In genomic region chrX:56734436-56734835, GRCm38 (mm10) we compare ENCODE assay signal across 14 mouse cellular contexts. TPM values are rescaled to one million over a fixed set of nuclear protein-coding genes. Genes with fewer than 3 reads are reported as not detected.
DNase-seq lines count a peak whose midpoint lies in the region; ATAC-seq and TF ChIP-seq lines count a peak whose summit lies in the region.
"Had no signal": no experiment of that assay in that cellular context is flagged by ENCODE, and none has a peak within 500 bp of the region (broad histone marks: within the 10 kb centered on the region; RNA-seq: fewer than 3 reads in every experiment).

No protein-coding gene starts in this region.

- peak overlapping the region; percentile 49 for H3K4me2 ChIP-seq in heart, embryonic 13.5 days
- no peak overlapping the region for H3K4me2 ChIP-seq in stomach, postnatal 0 days (replicated peaks; ENCODE audit: low read depth)
- H3K4me2 ChIP-seq: embryonic facial prominence, embryonic 13.5 days; liver, embryonic 11.5 days had no signal

- no peak for TF ChIP-seq CTCF in stomach, postnatal 0 days (IDR thresholded peaks at IDR 0.05; ENCODE audit: low read depth)

- ATAC-seq in heart, embryonic 13.5 days (ENCODE audit: extremely low read depth, insufficient number of reproducible peaks, low FRiP score, low TSS enrichment) = no peak
- no peak for ATAC-seq in stomach, postnatal 0 days (ENCODE audit: low FRiP score, low TSS enrichment)
- ATAC-seq: forebrain, embryonic 14.5 days had no signal

- no peak for TF ChIP-seq EP300 in stomach, postnatal 0 days (optimal IDR thresholded peaks at IDR 0.05)

- H3K27ac ChIP-seq in heart, embryonic 13.5 days (replicated peaks) = 0 out of 2 replicates have a peak overlapping the region, but pooled peaks have one; percentile 32
- no peak overlapping the region for H3K27ac ChIP-seq in stomach, postnatal 0 days (replicated peaks)
- H3K27ac ChIP-seq: embryonic facial prominence, embryonic 13.5 days; layer of hippocampus, adult 2 months had no signal

- 0 out of 2 replicates have a peak, but pooled peaks cover 2% of the 10 kb centered on the region for H3K36me3 ChIP-seq in heart, embryonic 13.5 days
- no peaks in the 10 kb centered on the region for H3K36me3 ChIP-seq in stomach, postnatal 0 days (ENCODE audit: control insufficient read depth, insufficient read depth, low read length)
- H3K36me3 ChIP-seq: embryonic facial prominence, embryonic 13.5 days had no signal

- DNase-seq in heart, postnatal 25 days (ENCODE audit: low spot score) = no peak
- peak; percentile 16 to 43 for DNase-seq in kidney, postnatal 36 days
- DNase-seq in kidney, postnatal 4 days = no peak
- peak; percentile 29 for DNase-seq in ovary, adult 18-20 months (ENCODE audit: low spot score)
- DNase-seq in ovary, postnatal 10 days (ENCODE audit: low spot score) = no peak
- no peak for DNase-seq in stomach, postnatal 0 days (ENCODE audit: low spot score)
- DNase-seq: cerebellum, adult 9-11 months; spleen, adult 18-20 months had no signal

- intact Hi-C loops in heart, postnatal 25 days (cut with DNase I) = loop anchor here (5.0 kb wide), 1 partner anchor 82 kb away; no protein-coding TSS in a partner anchor

- no peaks in the 10 kb centered on the region for H3K9me3 ChIP-seq in heart, embryonic 13.5 days
- H3K9me3 ChIP-seq in stomach, postnatal 0 days (ENCODE audit: control insufficient read depth, low read length) = no peaks in the 10 kb centered on the region
- H3K9me3 ChIP-seq: embryonic facial prominence, embryonic 13.5 days had no signal

- WGBS in heart, embryonic 13.5 days = 13% methylated on average over 5 of the region's 5 CpGs
- WGBS in stomach, postnatal 0 days = 38% methylated on average over 5 of the region's 5 CpGs

- peaks cover 38% of the 10 kb centered on the region for H3K4me1 ChIP-seq in heart, embryonic 13.5 days
- no peaks in the 10 kb centered on the region for H3K4me1 ChIP-seq in stomach, postnatal 0 days (replicated peaks; ENCODE audit: control insufficient read depth, insufficient read depth)
- H3K4me1 ChIP-seq: embryonic facial prominence, embryonic 13.5 days had no signal

- no peaks in the 10 kb centered on the region; the same call in 1 of the 2 replicates for H3K27me3 ChIP-seq in heart, embryonic 13.5 days (replicated peaks)
- no peaks in the 10 kb centered on the region for H3K27me3 ChIP-seq in stomach, postnatal 0 days (ENCODE audit: control insufficient read depth, insufficient read depth, low read length)
- H3K27me3 ChIP-seq: CH12.LX; embryonic facial prominence, embryonic 13.5 days had no signal

- H3K4me3 ChIP-seq in heart, embryonic 13.5 days = peak overlapping the region; percentile 11
- H3K4me3 ChIP-seq in stomach, postnatal 0 days (ENCODE audit: low read depth, low read length) = no peak overlapping the region
- H3K4me3 ChIP-seq: embryonic facial prominence, embryonic 13.5 days; layer of hippocampus, adult 2 months had no signal

- no peak overlapping the region for H3K9ac ChIP-seq in heart, embryonic 13.5 days
- no peak overlapping the region for H3K9ac ChIP-seq in stomach, postnatal 0 days (ENCODE audit: low read length)
- H3K9ac ChIP-seq: embryonic facial prominence, embryonic 13.5 days had no signal

RNA-seq across cellular contexts. Expression of gene Fhl1, which starts 2.8 kb away (rescaled TPM):
- 156 and 174 TPM in 2 replicates for polyA plus RNA-seq in heart, embryonic 13.5 days (2015; fragmentation: Nextera tagmentation; extraction: Ambion mirVana)
- total RNA-seq in heart, postnatal 25 days (2021) = 100 to 1,000 TPM; 114 to 123 TPM
- polyA plus RNA-seq in stomach, postnatal 0 days (2015; fragmentation: Nextera tagmentation; extraction: Ambion mirVana) = 386 and 394 TPM in 2 replicates
- total RNA-seq: CH12.LX had no signal

Comparison
In these comparisons a context has a peak if more than half of its experiments do, and no peak if none do; other contexts are left out.
1. DNase-seq: peak in kidney, postnatal 36 days (2 of 2) and ovary, adult 18-20 months (single experiment); none in heart, postnatal 25 days (single experiment), kidney, postnatal 4 days (0 of 2), ovary, postnatal 10 days (single experiment) and stomach, postnatal 0 days (single experiment).